Mouse (Mus musculus) liver, embryonic 14.5 days (tissue): ENCODE results near the gene Tnfrsf13c.
A peak's percentile ranks its signal among the peaks of the same experiment; 100 is the strongest.
"Not testable (repeated sequence)": the region's sequence is repeated elsewhere in the genome, so short reads cannot be mapped to it uniquely, and the experiment has no call there.

Experiments used
- CTCF ChIP-seq: IDR thresholded peaks from 2 replicates; pipeline ENCODE4 v1.5.1; 2016; ENCODE audit warnings: antibody characterized with exemption, low read depth, control low read depth
- EP300 ChIP-seq: IDR thresholded peaks from 2 replicates; pipeline ENCODE4 v1.6.1; 2016; ENCODE audit warnings: antibody characterized with exemption, low read depth

DNA sequence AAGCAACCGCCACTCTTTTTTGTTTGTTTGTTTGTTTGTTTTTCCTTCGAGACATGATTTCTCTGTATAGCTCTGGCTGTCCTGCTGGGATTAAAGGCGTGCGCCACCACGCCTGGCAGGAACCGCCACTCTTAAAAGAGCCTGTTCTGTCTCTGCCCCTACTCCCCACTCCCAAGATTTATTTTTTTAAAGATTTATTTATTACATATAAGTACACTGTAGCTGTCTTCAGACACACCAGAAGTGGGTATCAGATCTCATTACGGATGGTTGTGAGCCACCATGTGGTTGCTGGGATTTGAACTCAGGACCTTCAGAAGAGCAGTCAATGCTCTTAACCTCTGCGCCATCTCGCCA lies 20.6 kb upstream of the Tnfrsf13c start:
- TF ChIP-seq CTCF: not testable (repeated sequence)
- 0 out of 2 replicates have a peak, but pooled peaks have one; percentile 4 for TF ChIP-seq EP300
